Mouse (Mus musculus) stomach, postnatal 0 days (tissue): ENCODE measurements around the gene Dcun1d4.

Experiments
- CTCF ChIP-seq: IDR thresholded peaks from 2 replicates; pipeline ENCODE4 v1.5.1; 2016; ENCODE audit warnings: antibody characterized with exemption, low read depth, mild to moderate bottlenecking, moderate library complexity
- EP300 ChIP-seq: optimal IDR thresholded peaks from 2 replicates; pipeline ENCODE3; 2016; ENCODE audit warnings: antibody characterized with exemption

GRCm38 (mm10) chr5:73468462-73469433 is 12.1 kb upstream of the Dcun1d4 start:
- TF ChIP-seq CTCF (no peak), EP300 (no peak)
